Mouse (Mus musculus): Measurements from ENCODE around the gene Intu. TPM values are rescaled to one million over a fixed set of nuclear protein-coding genes. Genes with fewer than 3 reads are reported as not detected.
A peak's percentile ranks its signal among the peaks of the same experiment; 100 is the strongest.

The Intu gene
- polyA plus RNA-seq, 1 experiment = 3.0 TPM

DNA sequence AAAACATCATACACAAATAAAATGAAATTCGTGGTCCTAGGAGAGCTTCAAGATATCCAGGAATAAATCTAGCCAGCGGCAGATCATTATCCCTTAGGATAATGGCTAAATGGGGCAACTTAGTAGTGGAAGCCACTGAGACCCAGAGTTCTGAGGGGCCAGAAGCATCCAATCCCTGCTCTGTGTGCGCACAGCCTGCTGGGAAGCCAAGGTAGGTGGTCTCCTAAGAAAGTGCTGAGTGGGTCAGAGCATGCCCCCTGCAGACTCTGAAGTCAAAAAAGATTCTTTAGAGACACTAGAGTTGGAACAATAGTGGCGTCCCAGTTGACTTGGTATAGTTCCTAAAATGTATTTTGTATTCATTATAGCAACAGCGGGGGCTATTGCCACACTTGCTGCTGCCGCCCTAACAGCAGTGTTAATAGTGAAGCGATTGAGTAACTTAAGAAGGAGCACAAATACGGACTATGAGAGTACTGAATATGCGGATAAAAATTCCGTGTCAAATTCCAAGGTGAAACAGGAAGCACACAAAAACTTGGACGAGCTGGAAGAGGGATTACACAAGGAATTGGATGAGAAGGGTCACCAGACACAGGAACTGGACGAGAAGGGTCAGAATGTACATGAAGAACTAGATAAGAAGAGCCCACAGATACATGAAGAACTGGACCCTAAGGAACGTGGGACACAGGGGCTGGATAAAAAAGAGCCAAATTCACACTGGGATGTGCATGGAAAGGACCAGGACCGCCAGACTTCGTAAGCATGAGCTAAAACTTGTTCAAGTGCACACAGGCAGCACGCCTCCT lies 213.1 kb downstream of the Intu start, which contains the start of gene Hspa4l:
TSS of gene Hspa4l (plus strand) at position 472 of the 812 bp plus-strand sequence.
- no peak for TF ChIP-seq CTCF (IDR thresholded peaks at IDR 0.05; ENCODE audit: borderline replicate concordance, insufficient read depth, low read length)
- no peak for TF ChIP-seq POLR2A (IDR thresholded peaks at IDR 0.05; ENCODE audit: low read depth, low read length)
- Histone ChIP-seq H3K27ac (ENCODE audit: insufficient read depth, low read length) (0 out of 2 replicates have a peak within 1 kb of the TSS, but pooled peaks have one; percentile 25), H3K4me3 (ENCODE audit: insufficient read depth, low read length) (peak within 1 kb of the TSS; percentile 77), H3K4me1 (ENCODE audit: control insufficient read depth, insufficient read depth, low read length) (no peaks in the 10 kb centered on the region; the same call in 1 of the 2 replicates)

DNA sequence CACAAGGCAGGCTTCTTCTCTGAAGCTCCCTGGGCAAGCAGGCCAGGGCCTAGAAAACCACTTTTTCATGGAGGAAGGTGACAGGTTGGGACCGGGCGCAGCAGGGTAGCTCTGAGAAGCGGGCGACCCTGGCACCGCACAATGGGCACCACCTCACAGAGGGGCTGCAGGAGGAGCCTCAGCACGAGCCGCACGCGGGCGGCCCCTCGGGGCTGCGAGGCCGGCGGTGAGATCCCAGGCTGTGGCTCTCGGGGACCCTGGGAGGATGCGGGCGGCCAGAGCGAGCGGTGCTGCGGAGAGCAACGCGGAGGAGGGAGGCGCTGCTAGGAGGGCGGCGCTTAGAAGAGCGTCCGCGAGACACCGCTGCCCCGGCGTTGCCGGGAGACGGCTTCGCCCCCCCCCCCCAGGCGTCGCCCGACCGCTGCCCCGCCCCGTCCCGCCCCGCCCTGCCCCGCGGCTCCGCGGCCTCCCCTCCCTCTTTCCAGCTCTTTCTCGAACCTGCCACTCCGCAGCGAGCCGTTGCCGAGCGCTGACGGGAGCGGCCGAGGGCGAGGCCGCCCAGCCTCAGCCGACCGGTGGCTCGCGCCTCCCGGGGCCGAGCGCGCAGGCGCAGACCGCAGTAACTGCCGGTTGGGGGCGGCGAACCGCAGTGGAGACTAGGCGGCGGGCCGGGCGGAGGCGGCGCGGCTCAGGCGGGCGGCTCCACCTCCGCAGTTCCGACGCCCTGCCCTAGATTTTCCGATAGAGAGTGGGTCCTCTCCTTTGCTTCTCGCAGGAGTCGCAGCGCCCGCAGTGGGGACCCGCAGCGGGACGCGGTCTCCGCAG lies 214.0 kb downstream of the Intu start:
- peak overlapping the region; percentile 36; the same call in 1 of the 2 replicates for H3K27ac ChIP-seq (ENCODE audit: insufficient read depth, low read length)
- peak overlapping the region; percentile 77 for H3K4me3 ChIP-seq (ENCODE audit: insufficient read depth, low read length)
- TF ChIP-seq CTCF (IDR thresholded peaks at IDR 0.05; ENCODE audit: borderline replicate concordance, insufficient read depth, low read length) (no peak), POLR2A (IDR thresholded peaks at IDR 0.05; ENCODE audit: low read depth, low read length) (peak; percentile 78)
- H3K4me1 ChIP-seq (ENCODE audit: control insufficient read depth, insufficient read depth, low read length) = no peaks in the 10 kb centered on the region; the same call in 1 of the 2 replicates

GRCm38 (mm10) chr3:40745661-40746547 lies 214.8 kb downstream of the Intu start:
- Histone ChIP-seq H3K4me1 (ENCODE audit: control insufficient read depth, insufficient read depth, low read length) (no peaks in the 10 kb centered on the region; the same call in 1 of the 2 replicates), H3K4me3 (ENCODE audit: insufficient read depth, low read length) (peak overlapping the region; percentile 77), H3K27ac (ENCODE audit: insufficient read depth, low read length) (peak overlapping the region; percentile 36)
- TF ChIP-seq POLR2A (IDR thresholded peaks at IDR 0.05; ENCODE audit: low read depth, low read length) (peak; percentile 21; the same call in 1 of the 2 replicates), CTCF (IDR thresholded peaks at IDR 0.05; ENCODE audit: borderline replicate concordance, insufficient read depth, low read length) (no peak)

Other genes with a start within 250 kb of the Intu start
- gene Slc25a31, start 177.6 kb downstream of the Intu start, polyA plus RNA-seq (2011; ENCODE audit: insufficient read length, low read depth, missing spikeins) = not detected in 2 replicates
- gene Hspa4l, start 213.2 kb downstream of the Intu start, polyA plus RNA-seq (2011; ENCODE audit: insufficient read length, low read depth, missing spikeins) = 21.8 and 25.6 TPM in 2 replicates

All from embryonic fibroblast, embryonic 13.5 days (primary cell).